Mouse (Mus musculus) right cerebral cortex, postnatal 10 days (tissue): ENCODE data around the gene Ddx56.
A peak's percentile ranks its signal among the peaks of the same experiment; 100 is the strongest.

Experiments
- DNase-seq, 2 experiments: peaks; one replicate each; pipeline ENCODE4 v3.0.0; 2021; ENCODE audit warnings: low spot score in 2 of 2

The Ddx56 gene

GRCm38 (mm10) chr11:6267320-6268254 is at the start of gene Ddx56:
Ddx56 (minus strand) TSS chr11:6267772.
- peak; percentile 96 to 97 for DNase-seq

- DNase-seq, result no peak
These were observed 49.2 kb upstream of the Ddx56 start for GRCm38 (mm10) chr11:6316821-6317220.

DNA sequence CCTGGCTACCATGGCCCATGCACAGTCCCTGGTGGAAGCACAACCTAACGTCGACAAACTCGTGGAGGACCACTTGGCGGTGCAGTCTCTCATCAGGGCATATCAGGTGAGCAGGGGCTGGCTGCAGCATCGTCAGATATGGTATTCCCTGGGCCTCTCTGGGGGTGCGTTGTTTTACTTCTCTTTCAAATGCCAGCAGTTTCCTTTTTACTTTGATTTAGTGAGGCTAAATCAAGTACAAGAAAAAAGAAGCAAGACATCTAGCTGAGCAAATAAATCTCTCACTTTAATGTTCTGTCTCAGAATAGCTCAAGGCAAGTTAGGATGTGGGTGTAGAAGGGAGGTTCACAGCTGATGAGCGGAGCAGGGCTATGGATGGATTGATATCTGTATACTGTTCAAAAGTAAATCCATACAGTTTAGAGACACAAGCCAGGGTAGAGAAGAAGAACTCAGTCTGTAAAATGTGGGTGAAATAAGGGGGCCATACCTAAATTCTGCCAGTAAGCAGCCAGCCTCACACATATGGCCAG is 46.4 kb upstream of the Ddx56 start:
- peak; percentile 35 to 44 for DNase-seq

- DNase-seq, result no peak
These were observed 40.6 kb upstream of the Ddx56 start for GRCm38 (mm10) chr11:6308181-6308580.

GRCm38 (mm10) chr11:6305943-6306430 is 38.4 kb upstream of the Ddx56 start:
- DNase-seq, result no peak

DNA sequence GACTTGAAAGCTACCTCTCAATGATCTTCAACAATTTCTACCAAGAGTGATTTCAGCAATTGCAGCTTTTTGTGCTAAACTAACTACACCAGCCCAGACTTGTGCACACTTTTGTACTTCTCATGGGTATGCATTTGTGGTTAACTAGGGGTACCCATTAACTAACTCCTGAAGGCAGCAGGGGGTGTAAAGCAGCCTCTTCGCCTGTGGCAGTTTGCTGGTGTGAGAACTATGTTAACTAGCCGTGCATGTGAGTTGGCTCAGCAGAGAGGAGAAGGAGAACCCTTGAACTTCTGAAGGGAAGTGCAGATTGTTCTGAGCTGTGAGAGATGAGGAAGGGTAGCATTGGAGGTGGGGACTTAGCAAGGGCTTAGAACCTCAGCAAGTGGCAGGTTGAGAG is 35.2 kb upstream of the Ddx56 start:
- no peak for DNase-seq

DNA sequence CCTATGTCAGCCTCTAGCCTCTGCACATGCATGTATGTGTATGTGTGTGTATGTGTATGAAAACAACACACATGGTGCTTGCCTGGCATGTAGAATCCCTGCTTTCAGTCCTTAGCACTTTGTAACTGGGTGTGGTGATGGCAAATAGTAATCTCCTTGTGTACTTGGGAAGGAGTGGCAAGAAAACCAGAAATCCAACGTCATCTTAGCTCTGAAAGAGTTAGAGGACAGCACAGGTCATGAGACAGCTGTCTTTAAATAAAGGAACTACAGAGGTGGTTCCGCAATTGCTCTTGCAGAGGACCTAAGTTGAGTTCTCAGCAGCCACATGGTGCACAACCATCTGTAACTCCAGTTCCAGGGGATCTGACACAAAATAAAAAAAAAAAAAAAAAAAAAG is 31.9 kb upstream of the Ddx56 start:
- DNase-seq, result no peak

DNA sequence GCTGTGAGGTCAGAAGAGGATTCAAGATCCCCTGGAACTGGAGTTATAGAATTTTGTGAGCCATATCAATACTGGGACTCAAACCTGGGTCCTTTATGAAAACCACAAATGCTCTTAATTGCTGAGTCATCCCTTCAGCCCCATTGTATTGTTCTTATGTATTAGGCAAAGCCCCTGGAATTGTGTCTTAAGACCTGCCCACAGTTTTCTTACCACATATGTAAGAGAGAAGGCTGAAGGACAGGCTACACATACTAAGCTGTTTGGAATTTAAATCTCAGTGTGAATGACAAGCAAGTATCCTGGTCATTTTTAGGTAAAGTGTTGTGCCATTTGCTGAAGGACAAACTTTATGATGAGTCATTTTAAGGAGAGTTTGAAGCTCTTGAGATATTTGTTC is 28.5 kb upstream of the Ddx56 start:
- DNase-seq, result no peak

DNA sequence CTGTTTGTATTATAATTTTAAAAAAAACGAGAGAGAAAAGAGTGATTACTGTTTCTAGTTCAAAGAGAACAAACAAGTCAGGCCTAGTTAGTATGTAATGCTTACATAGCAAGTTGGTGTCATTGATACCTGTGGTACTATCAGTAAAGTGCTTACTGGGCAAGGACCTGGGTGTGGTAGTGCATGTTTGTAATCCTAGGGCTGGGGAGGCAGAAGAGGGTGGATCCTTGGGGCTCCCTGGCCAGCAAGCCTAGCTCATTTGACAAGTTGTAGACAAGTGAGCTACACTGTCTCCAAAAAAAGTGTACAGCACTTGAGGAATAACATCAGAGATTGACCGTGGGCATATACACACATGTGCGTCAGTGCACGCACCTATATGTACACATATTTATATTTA is 27.1 kb upstream of the Ddx56 start:
- DNase-seq, result no peak

GRCm38 (mm10) chr11:6293601-6294000 is 26.0 kb upstream of the Ddx56 start:
- DNase-seq, result no peak

DNA sequence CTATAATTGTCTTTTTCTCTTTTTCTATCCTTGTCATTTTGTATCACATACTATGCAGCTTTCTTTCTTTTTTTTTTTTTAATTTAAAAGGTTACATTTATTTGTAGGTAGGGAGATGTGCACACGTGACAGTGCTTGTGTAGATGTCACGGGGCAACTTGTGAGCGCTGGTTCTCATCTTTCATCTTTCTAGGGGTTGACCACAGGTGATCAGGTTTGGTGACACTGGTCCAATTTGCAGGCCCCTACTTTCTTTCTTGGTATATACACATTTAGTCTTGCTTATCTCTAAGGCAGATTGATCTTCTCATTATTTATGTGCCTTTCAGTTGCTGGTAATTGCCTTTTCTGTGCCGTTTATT is 25.4 kb upstream of the Ddx56 start:
- no peak for DNase-seq

DNA sequence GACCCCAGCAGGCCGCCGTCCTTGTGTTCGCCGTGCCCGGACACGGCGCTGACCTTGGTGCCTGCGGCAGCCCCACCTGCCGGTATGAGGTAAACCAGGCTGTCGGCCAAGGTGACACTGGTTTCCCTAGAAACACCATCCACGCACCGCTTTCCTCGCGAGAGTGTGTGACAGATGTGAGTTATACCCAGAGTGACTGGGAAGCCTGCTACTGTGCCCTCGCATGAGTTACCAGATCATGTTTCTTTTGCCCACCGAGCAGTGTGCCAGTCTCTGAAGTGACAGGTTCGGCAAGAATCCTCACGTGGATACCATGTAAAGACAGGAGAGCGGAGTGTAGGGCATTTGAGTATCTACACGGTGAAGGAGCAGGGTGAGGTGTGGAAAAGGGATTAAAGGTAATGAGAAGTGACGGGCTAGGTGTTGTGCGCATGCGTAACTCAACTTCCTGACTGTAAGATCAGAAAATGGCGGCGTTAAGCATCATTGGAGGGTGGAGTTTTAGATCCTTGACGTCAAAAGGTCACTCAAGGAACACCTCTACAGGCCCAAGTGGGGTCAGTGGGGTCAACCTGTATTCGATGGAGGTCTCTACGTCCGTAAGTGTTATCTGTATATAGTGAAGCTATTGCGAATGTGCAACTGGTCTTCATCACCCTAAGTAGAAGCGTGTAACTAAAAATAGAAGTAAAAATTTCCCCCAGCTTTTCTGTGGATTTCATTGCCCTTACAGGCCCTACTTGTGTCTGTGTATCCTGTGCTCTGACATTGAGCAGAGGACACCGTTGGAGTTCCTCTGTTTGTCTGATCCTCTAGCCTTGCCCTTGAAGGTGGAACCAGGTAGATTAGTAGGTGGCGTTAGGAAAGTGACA is 24.8 kb upstream of the Ddx56 start:
- peak; percentile 74 to 88 for DNase-seq

DNA sequence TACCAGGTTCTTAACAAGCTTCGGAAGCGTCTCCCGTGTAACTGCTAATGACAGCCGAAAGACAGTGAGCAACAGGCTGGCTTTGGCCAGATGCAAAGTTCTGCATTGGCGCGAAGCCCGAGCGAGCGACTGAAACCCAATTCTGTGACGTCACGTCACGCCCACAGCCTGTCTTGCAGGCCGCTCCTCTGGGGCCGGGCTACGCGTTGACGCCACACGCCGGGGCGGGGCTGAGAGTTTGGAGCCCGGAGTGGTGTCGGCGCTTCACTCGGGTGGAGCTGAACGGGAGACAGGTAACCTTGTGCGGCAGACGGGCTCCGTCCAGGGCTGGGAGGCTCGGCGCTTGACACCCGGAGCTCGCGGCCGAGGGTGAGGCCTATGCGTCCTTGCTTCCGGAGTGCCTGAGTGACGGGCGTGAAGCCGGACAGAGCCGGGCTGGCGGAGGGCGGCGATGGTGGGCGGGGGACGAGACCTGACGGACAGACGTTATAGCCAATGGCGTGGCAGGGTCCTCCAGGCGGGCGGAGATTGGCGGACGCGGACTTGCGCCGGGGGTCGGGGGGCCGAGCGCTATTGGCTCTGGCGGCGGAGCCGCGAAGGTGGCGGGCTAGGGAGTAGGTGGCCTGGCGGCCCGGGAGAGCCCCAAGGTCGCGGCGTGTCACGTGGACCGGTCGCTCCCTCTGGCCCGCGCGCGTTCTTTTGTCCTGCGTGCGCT is 24.0 kb upstream of the Ddx56 start, which contains the start of gene Ogdh:
Ogdh (plus strand) TSS at position 233 of the 715 bp plus-strand sequence.
- peak; percentile 99 for DNase-seq

DNA sequence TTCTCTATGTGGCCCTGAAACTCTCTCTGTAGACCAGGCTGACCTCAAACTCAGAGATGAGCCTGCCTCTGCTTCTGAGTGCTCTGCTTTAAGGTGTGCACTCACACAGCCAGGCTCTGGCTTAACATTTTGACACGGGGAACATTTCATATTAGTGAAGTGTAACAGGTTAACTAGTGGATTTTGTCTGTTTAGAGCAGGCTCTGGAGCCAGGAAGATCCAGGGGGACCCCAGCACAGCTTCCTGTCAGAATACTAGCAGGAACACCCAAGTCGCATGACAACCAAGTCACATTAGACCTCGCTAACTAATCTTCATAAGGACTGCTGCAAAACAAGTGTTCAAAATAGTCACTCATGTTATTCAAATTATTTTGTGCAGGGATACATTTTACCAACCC is 23.3 kb upstream of the Ddx56 start:
- no peak for DNase-seq

- DNase-seq, result no peak
These were observed 22.6 kb upstream of the Ddx56 start for GRCm38 (mm10) chr11:6290138-6290537.

- no peak for DNase-seq
These were observed 15.4 kb upstream of the Ddx56 start for GRCm38 (mm10) chr11:6282940-6283339.

DNA sequence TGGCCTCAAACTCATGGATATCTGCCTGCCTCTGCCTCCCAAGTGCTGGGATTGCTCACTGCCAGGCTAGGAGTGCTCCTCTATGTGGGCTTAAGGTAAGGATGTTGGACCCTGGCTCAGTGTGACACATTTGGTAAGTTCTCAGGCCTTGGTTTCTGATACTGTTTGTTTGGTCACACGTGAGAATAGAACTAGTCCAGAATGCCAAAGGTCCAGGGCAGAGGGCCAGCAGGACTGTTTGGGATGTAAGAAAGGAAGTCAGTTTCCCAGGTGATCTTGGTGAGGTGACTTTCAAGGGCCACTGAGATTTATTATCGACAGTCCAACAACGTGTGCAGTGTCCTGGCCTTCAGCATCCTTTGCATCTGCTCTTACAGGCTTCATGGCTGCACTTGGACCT is 8.9 kb upstream of the Ddx56 start:
- no peak for DNase-seq

DNA sequence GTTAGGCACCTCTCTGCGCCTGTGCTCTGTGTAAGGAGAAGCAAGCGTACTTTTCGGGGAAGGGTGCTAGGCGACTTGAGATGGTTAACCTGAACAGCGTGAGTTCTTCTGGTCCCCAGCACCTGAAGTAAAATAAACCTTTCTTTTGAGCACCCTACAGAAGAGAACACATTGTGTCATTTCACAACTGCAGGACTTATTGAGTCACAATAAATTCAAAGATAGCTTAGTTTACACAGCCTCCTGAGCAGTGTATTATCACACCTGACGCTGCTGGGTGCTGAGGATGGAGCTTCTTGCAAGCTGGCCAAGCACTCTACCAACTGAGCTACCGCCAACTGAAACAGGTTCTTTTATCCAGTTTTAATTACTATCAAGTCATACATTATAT is 7.5 kb upstream of the Ddx56 start:
- DNase-seq, result no peak

GRCm38 (mm10) chr11:6274387-6275093 is 7.0 kb upstream of the Ddx56 start, which contains the start of gene Tmed4:
Tmed4 (minus strand) TSS chr11:6274870.
- peak; percentile 97 to 99 for DNase-seq

DNA sequence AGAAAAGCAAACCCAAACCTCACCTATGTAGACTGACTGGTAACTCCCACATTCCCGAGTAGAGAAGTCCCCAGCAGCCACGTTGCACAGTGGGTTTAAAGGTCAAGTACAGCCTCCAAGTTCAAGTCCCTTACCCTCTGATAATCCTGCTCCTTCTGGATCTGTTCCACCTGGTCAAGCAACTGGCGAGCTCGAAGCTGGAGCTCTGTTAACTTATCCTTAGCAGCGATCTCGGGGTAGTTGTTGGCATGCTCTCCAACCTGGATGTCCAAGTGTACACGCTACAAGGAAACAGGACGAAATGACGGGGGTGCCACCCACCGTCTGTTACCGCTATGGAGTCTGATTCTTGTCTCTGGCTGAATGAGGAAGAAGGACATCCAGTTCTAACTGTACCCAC is 6.0 kb upstream of the Ddx56 start:
- DNase-seq, result no peak

DNA sequence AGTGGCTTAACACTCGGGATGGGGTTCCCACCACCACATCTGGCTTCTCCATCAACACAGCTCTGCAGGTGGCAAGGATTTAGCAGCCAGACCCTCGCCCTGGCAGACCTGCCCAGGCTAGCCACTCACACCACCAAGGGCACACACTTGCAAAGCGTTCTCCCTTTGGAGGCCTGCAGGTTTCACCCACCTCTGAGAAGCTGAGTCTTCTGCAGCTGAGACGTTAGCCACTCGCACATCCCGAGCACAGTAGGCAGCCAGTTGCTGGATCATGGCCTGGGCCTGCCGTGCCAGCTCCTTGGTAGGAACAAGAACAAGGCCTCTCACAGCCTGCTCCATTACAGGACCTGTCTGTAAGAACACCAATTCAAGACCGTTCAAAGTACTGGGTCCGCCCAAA is 951 bp downstream of the Ddx56 start:
- no peak for DNase-seq
